Mouse (Mus musculus): ENCODE data around the gene Jmjd6. TPM values are rescaled to one million over a fixed set of nuclear protein-coding genes. Genes with fewer than 3 reads are reported as not detected.

Gene Jmjd6
- polyA plus RNA-seq, 1 experiment from 2014 or later = 38.1 TPM

DNA sequence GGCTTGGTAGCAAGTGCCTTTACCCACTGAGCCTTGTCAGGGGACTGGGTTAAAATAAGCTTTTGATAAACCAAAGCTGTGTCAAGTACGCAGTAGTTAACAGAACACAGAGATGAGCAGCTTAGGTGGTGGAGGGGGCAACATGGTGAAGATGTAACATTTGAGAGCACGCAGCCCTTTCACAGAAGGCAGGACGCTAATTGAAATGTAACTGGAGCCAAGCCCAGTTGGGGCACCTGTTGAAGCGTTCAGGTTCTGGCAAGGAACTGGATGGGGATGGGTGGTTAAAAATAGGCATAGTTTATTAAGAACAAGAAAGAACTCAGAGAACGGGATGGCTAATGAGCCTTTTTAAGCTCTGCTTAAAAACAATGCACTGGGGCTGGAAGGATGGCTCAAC lies 43.9 kb downstream of the Jmjd6 start:
- 80% methylated on average over 5 of the region's 5 CpGs for WGBS (ENCODE audit: insufficient replicate concordance)
- ATAC-seq (ENCODE audit: low read depth) = no peak
- no peaks in the 10 kb centered on the region for H3K27me3 ChIP-seq

More for the DNA sequence above, 43.9 kb downstream of the Jmjd6 start:
- Histone ChIP-seq H3K9ac (no peak overlapping the region), H3K9me3 (replicated peaks) (no peaks in the 10 kb centered on the region), H3K36me3 (no peaks in the 10 kb centered on the region), H3K4me1 (replicated peaks) (no peaks in the 10 kb centered on the region), H3K4me3 (replicated peaks) (no peak overlapping the region), H3K4me2 (no peak overlapping the region), H3K27ac (no peak overlapping the region)
- no peak for DNase-seq

Other genes with a start within 250 kb of the Jmjd6 start
- gene Rhbdf2, start 216.4 kb downstream of the Jmjd6 start, polyA plus RNA-seq (2015; fragmentation: Nextera tagmentation; extraction: Ambion mirVana) = 5.8 and 6.6 TPM in 2 replicates
- 0.31 and 0.33 TPM in 2 replicates for gene Prcd, start 189.9 kb downstream of the Jmjd6 start, polyA plus RNA-seq (2015; fragmentation: Nextera tagmentation; extraction: Ambion mirVana)
- gene Cygb, start 189.1 kb downstream of the Jmjd6 start, polyA plus RNA-seq (2015; fragmentation: Nextera tagmentation; extraction: Ambion mirVana) = 0.60 and 0.70 TPM in 2 replicates
- not detected in 2 replicates for gene St6galnac1, start 67.9 kb downstream of the Jmjd6 start, polyA plus RNA-seq (2015; fragmentation: Nextera tagmentation; extraction: Ambion mirVana)
- 2.0 and 2.5 TPM in 2 replicates for gene Mxra7, start 15.4 kb downstream of the Jmjd6 start, polyA plus RNA-seq (2015; fragmentation: Nextera tagmentation; extraction: Ambion mirVana)
- gene Mettl23, start 171 bp downstream of the Jmjd6 start, polyA plus RNA-seq (2015; fragmentation: Nextera tagmentation; extraction: Ambion mirVana) = 44.2 and 47.0 TPM in 2 replicates
- 10.4 and 11.8 TPM in 2 replicates for gene Mfsd11, start 9.0 kb upstream of the Jmjd6 start, polyA plus RNA-seq (2015; fragmentation: Nextera tagmentation; extraction: Ambion mirVana)
- 543 and 573 TPM in 2 replicates for gene Srsf2, start 9.6 kb upstream of the Jmjd6 start, polyA plus RNA-seq (2015; fragmentation: Nextera tagmentation; extraction: Ambion mirVana)
- 0.06 TPM in 1 of 2 replicates, not detected in the other for gene Mgat5b, start 75.4 kb upstream of the Jmjd6 start, polyA plus RNA-seq (2015; fragmentation: Nextera tagmentation; extraction: Ambion mirVana)